Mouse (Mus musculus): ENCODE results near the gene Tmem214.

DNA sequence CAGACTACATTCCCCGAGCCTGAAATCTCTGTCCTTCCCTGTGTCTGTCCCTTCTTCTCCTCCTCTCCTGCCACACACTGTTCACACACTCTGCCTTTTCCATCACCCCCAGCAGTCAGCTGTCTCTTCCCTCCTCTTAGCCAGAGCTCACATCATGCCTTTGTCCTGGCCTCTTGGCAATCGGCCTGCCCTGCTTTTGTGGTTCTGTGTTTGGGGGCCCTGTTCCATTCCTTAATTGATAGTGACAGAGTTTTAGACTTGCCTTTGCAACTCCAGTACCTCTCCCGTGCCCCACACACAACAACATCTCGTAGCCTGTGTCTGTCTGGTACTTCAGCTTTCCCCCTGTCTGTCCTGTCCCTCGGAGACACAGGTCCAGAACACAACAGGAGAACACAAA, 44.3 kb downstream of the Tmem214 start:
- TF ChIP-seq CTCF (IDR thresholded peaks at IDR 0.05; ENCODE audit: low read depth, low read length) (no peak), POLR2A (IDR thresholded peaks at IDR 0.05; ENCODE audit: insufficient read depth, low read length) (no peak), EP300 (IDR thresholded peaks at IDR 0.05; ENCODE audit: insufficient read depth, low read depth, low read length) (no peak)
